Mouse (Mus musculus): Measurements from ENCODE around the gene Dhx15.

DNA sequence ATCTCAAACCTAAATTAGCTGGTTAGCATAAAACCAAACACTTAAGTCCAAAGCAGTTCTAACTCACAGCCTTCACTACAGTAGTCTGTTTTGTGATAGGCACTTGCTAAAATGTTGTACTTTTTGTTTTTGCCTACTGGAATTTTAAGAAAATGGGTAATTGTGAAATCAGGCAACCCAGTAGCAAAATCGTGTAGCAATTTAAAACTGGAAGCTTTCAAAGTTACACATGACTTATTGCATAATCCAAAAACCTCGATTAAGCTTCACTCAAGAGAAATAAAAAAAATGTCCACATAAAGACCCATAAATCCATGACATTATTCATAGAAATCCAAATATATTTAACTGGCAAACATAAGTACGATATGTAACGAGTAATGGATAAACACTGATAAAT, 43.2 kb downstream of the Dhx15 start:
- TF ChIP-seq ZNF384 (IDR thresholded peaks at IDR 0.05; ENCODE audit: low read depth, low read length) (no peak), MAFK (IDR thresholded peaks at IDR 0.05; ENCODE audit: insufficient read depth, low read depth, low read length) (no peak), CHD2 (IDR thresholded peaks at IDR 0.05; ENCODE audit: low read depth, low read length) (no peak)
